Mouse (Mus musculus) limb, embryonic 10.5 days (tissue): ENCODE data around the gene Smarcd1. TPM values are rescaled to one million over a fixed set of nuclear protein-coding genes. Genes with fewer than 3 reads are reported as not detected.

ENCODE experiments used
- DNase-seq: peaks from one replicate; pipeline ENCODE4 v3.0.0-alpha.2; 2017; ENCODE audit warnings: low spot score
- H3K27ac ChIP-seq: fragments of 300-500 bp; sonication (generic); 2 replicates; pipeline ENCODE4 v1.5.1; 2016; ENCODE audit warnings: mild to moderate bottlenecking
- H3K27me3 ChIP-seq: fragments of 300-500 bp; sonication (generic); 2 replicates; pipeline ENCODE4 v1.6.1; 2016; ENCODE audit warnings: low read depth, mild to moderate bottlenecking; ENCODE audit not compliant: poor library complexity, severe bottlenecking
- H3K36me3 ChIP-seq: fragments of 300-500 bp; sonication (generic); 2 replicates; pipeline ENCODE4 v1.6.1; 2016; ENCODE audit warnings: mild to moderate bottlenecking, moderate library complexity
- H3K4me1 ChIP-seq: fragments of 300-500 bp; sonication (generic); 2 replicates; pipeline ENCODE4 v1.6.1; 2016
- H3K4me3 ChIP-seq: fragments of 300-500 bp; sonication (generic); 2 replicates; pipeline ENCODE4 v1.5.1; 2016; ENCODE audit warnings: mild to moderate bottlenecking, moderate library complexity
- H3K9me3 ChIP-seq: fragments of 300-500 bp; sonication (generic); replicated peaks from 2 replicates; pipeline ENCODE4 v1.6.1; 2016; ENCODE audit warnings: mild to moderate bottlenecking
- WGBS: fragments of 180-500 bp; shearing (Covaris S2); methylation state at CpG from one replicate; pipeline ENCODE4 v1.1.7; 2016; 5-methylcytosine and 5-hydroxymethylcytosine counted together
- polyA plus RNA-seq: library from polyadenylated mRNA; unstranded; fragments of >200 nt; fragmentation: Nextera tagmentation; extraction: Ambion mirVana; gene quantifications from 2 replicates; pipeline ENCODE4 v1.2.1, GENCODE M21; 2016

Gene Smarcd1
- polyA plus RNA-seq, 1 experiment from 2014 or later = 85.8 TPM

- Histone ChIP-seq H3K9me3 (no peaks in the 10 kb centered on the region), H3K4me1 (peaks cover 31% of the 10 kb centered on the region), H3K27ac (peak within 1 kb of the TSS; percentile 70), H3K36me3 (no peaks in the 10 kb centered on the region), H3K4me3 (peak within 1 kb of the TSS; percentile 70), H3K27me3 (peaks cover 93% of the 10 kb centered on the region)
- peak; percentile 75 for DNase-seq
- 1% methylated on average over 73 of the region's 74 CpGs for WGBS
Observed at GRCm38 (mm10) chr15:99670154-99670821, 31.6 kb upstream of the Smarcd1 start, which contains the start of gene Asic1. Asic1 (plus strand) TSS chr15:99670368.

GRCm38 (mm10) chr15:99670964-99671670 lies 30.8 kb upstream of the Smarcd1 start:
- H3K27me3 ChIP-seq = peaks cover 85% of the 10 kb centered on the region
- peak overlapping the region; percentile 70 for H3K4me3 ChIP-seq
- H3K36me3 ChIP-seq = no peaks in the 10 kb centered on the region
- H3K27ac ChIP-seq = peak overlapping the region; percentile 70
- DNase-seq = no peak
- no peaks in the 10 kb centered on the region for H3K9me3 ChIP-seq
- H3K4me1 ChIP-seq = peaks cover 30% of the 10 kb centered on the region
- WGBS = 21% methylated on average over 7 of the region's 17 CpGs

GRCm38 (mm10) chr15:99671783-99672182 lies 30.1 kb upstream of the Smarcd1 start:
- H3K4me1 ChIP-seq = peaks cover 32% of the 10 kb centered on the region
- no peaks in the 10 kb centered on the region for H3K9me3 ChIP-seq
- peaks cover 78% of the 10 kb centered on the region for H3K27me3 ChIP-seq
- WGBS = 73% methylated on average over 14 of the region's 14 CpGs
- no peak for DNase-seq
- no peak overlapping the region for H3K27ac ChIP-seq
- no peak overlapping the region for H3K4me3 ChIP-seq
- H3K36me3 ChIP-seq = no peaks in the 10 kb centered on the region

- Histone ChIP-seq H3K27me3 (peaks cover 58% of the 10 kb centered on the region), H3K27ac (no peak overlapping the region), H3K9me3 (no peaks in the 10 kb centered on the region), H3K4me1 (peaks cover 47% of the 10 kb centered on the region), H3K36me3 (no peaks in the 10 kb centered on the region), H3K4me3 (no peak overlapping the region)
- DNase-seq = no peak
- WGBS = 81% methylated on average over 3 of the region's 3 CpGs
Observed at GRCm38 (mm10) chr15:99674866-99675265, 27.1 kb upstream of the Smarcd1 start.

- Histone ChIP-seq H3K4me1 (peaks cover 31% of the 10 kb centered on the region), H3K9me3 (no peaks in the 10 kb centered on the region), H3K27me3 (peaks cover 36% of the 10 kb centered on the region), H3K36me3 (no peaks in the 10 kb centered on the region), H3K27ac (0 out of 2 replicates have a peak overlapping the region, but pooled peaks have one; percentile 14), H3K4me3 (0 out of 2 replicates have a peak overlapping the region, but pooled peaks have one; percentile 1)
- DNase-seq = no peak
- WGBS = 50% methylated on average over 8 of the region's 8 CpGs
Observed at GRCm38 (mm10) chr15:99677089-99677488, 24.8 kb upstream of the Smarcd1 start.

GRCm38 (mm10) chr15:99678063-99678800 lies 23.7 kb upstream of the Smarcd1 start:
- no peak overlapping the region for H3K27ac ChIP-seq
- no peak for DNase-seq
- 13% methylated on average over 13 of the region's 13 CpGs for WGBS
- no peaks in the 10 kb centered on the region for H3K36me3 ChIP-seq
- H3K4me1 ChIP-seq = peaks cover 27% of the 10 kb centered on the region
- H3K4me3 ChIP-seq = no peak overlapping the region
- H3K27me3 ChIP-seq = peaks cover 25% of the 10 kb centered on the region
- no peaks in the 10 kb centered on the region for H3K9me3 ChIP-seq

- Histone ChIP-seq H3K4me1 (peaks cover 27% of the 10 kb centered on the region), H3K9me3 (no peaks in the 10 kb centered on the region), H3K27me3 (peaks cover 17% of the 10 kb centered on the region), H3K36me3 (no peaks in the 10 kb centered on the region), H3K27ac (no peak overlapping the region), H3K4me3 (no peak overlapping the region)
- 50% methylated on average over 7 of the region's 7 CpGs for WGBS
- DNase-seq = no peak
Observed at GRCm38 (mm10) chr15:99679008-99679407, 22.9 kb upstream of the Smarcd1 start.

GRCm38 (mm10) chr15:99682880-99683279 lies 19.0 kb upstream of the Smarcd1 start:
- no peak overlapping the region for H3K4me3 ChIP-seq
- no peaks in the 10 kb centered on the region for H3K9me3 ChIP-seq
- 94% methylated on average over 7 of the region's 7 CpGs for WGBS
- H3K27me3 ChIP-seq = peaks cover 5% of the 10 kb centered on the region; the same call in 1 of the 2 replicates
- DNase-seq = no peak
- peaks cover 16% of the 10 kb centered on the region for H3K4me1 ChIP-seq
- H3K36me3 ChIP-seq = no peaks in the 10 kb centered on the region
- no peak overlapping the region for H3K27ac ChIP-seq

GRCm38 (mm10) chr15:99684156-99684555 lies 17.8 kb upstream of the Smarcd1 start:
- no peak for DNase-seq
- WGBS = 94% methylated on average over 5 of the region's 5 CpGs
- H3K36me3 ChIP-seq = no peaks in the 10 kb centered on the region

GRCm38 (mm10) chr15:99688712-99689111 lies 13.2 kb upstream of the Smarcd1 start:
- Histone ChIP-seq H3K27ac (no peak overlapping the region), H3K4me1 (peaks cover 17% of the 10 kb centered on the region), H3K4me3 (no peak overlapping the region), H3K36me3 (no peaks in the 10 kb centered on the region), H3K9me3 (no peaks in the 10 kb centered on the region), H3K27me3 (peaks cover 16% of the 10 kb centered on the region; the same call in 1 of the 2 replicates)
- WGBS = 6% methylated on average over 4 of the region's 4 CpGs
- peak; percentile 69 for DNase-seq

More at GRCm38 (mm10) chr15:99684156-99684555, 17.8 kb upstream of the Smarcd1 start:
- Histone ChIP-seq H3K27me3 (peaks cover 3% of the 10 kb centered on the region; the same call in 1 of the 2 replicates), H3K4me3 (no peak overlapping the region), H3K27ac (no peak overlapping the region), H3K4me1 (peaks cover 4% of the 10 kb centered on the region), H3K9me3 (no peaks in the 10 kb centered on the region)

- H3K36me3 ChIP-seq = no peaks in the 10 kb centered on the region
- peaks cover 23% of the 10 kb centered on the region; the same call in 1 of the 2 replicates for H3K27me3 ChIP-seq
- no peak for DNase-seq
- peaks cover 17% of the 10 kb centered on the region for H3K4me1 ChIP-seq
- no peak overlapping the region for H3K27ac ChIP-seq
- H3K4me3 ChIP-seq = no peak overlapping the region
- H3K9me3 ChIP-seq = no peaks in the 10 kb centered on the region
- 21% methylated on average over 4 of the region's 4 CpGs for WGBS
Observed at GRCm38 (mm10) chr15:99690924-99691323, 11.0 kb upstream of the Smarcd1 start.

GRCm38 (mm10) chr15:99691976-99692375 lies 10.0 kb upstream of the Smarcd1 start:
- peaks cover 17% of the 10 kb centered on the region for H3K4me1 ChIP-seq
- WGBS = 37% methylated on average over 9 of the region's 9 CpGs
- no peaks in the 10 kb centered on the region for H3K9me3 ChIP-seq
- H3K27me3 ChIP-seq = peaks cover 33% of the 10 kb centered on the region; the same call in 1 of the 2 replicates
- H3K4me3 ChIP-seq = no peak overlapping the region
- DNase-seq = no peak
- no peaks in the 10 kb centered on the region for H3K36me3 ChIP-seq
- H3K27ac ChIP-seq = no peak overlapping the region
